Mouse (Mus musculus): ENCODE measurements around the gene Ncapg2. TPM values are rescaled to one million over a fixed set of nuclear protein-coding genes. Genes with fewer than 3 reads are reported as not detected.

Gene Ncapg2
- polyA plus RNA-seq, 1 experiment from 2014 or later: 62.7 TPM

DNA sequence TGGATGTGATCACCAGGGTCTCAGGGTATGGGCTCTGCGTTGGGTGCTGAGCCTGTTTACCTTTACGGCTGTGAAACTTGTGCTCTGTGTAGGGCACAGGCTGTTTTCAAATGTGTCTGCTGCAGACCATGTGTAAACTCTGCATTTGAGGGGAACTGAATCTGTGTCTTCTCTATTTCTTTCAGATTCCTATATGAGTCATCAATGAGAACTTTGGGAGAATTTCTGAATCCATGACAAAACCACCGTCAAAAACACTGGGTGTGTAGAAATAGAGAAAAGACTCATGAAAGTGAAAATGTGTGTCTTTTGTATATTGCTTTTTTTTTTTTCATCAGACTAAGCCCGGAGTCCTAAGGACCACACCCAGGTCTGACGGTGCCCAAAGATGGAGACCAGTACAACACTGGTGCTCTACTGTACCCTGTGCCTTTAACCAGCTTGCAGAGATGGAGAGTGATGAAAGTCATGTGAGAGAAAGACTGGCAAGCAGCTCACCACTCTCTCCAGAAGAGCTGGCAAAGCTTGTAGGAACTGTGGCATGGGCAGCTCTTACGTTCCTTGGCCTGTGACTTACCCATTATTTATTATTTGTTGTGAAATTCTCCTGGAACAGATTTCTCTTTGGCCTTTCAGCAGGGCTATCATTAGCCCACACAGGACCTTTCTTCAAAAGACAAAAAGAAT is 55.3 kb downstream of the Ncapg2 start:
- H3K36me3 ChIP-seq: peaks cover 84% of the 10 kb centered on the region
- H3K27ac ChIP-seq: no peak overlapping the region
- no peak overlapping the region for H3K9ac ChIP-seq
- H3K4me1 ChIP-seq: no peaks in the 10 kb centered on the region
- no peak overlapping the region for H3K4me2 ChIP-seq
- H3K9me3 ChIP-seq (replicated peaks): no peaks in the 10 kb centered on the region
- H3K4me3 ChIP-seq: no peak overlapping the region
- ATAC-seq: no peak
- whole genome bisulfite sequencing (ENCODE audit: insufficient replicate concordance): 92% methylated on average over 6 of the region's 6 CpGs
- no peaks in the 10 kb centered on the region for H3K27me3 ChIP-seq (replicated peaks)

- peaks cover 40% of the 10 kb centered on the region for H3K36me3 ChIP-seq
- no peaks in the 10 kb centered on the region for H3K9me3 ChIP-seq (replicated peaks)
- no peak overlapping the region for H3K4me3 ChIP-seq
- no peaks in the 10 kb centered on the region for H3K27me3 ChIP-seq (replicated peaks)
- no peak overlapping the region for H3K9ac ChIP-seq
- no peaks in the 10 kb centered on the region for H3K4me1 ChIP-seq
- ATAC-seq: 0 out of 2 replicates have a peak, but pooled peaks have one; percentile 44
- WGBS (ENCODE audit: insufficient replicate concordance): 63% methylated on average over 5 of the region's 5 CpGs
- no peak overlapping the region for H3K27ac ChIP-seq
- no peak overlapping the region for H3K4me2 ChIP-seq
These were observed 61.8 kb downstream of the Ncapg2 start for GRCm38 (mm10) chr12:116467030-116467429.

DNA sequence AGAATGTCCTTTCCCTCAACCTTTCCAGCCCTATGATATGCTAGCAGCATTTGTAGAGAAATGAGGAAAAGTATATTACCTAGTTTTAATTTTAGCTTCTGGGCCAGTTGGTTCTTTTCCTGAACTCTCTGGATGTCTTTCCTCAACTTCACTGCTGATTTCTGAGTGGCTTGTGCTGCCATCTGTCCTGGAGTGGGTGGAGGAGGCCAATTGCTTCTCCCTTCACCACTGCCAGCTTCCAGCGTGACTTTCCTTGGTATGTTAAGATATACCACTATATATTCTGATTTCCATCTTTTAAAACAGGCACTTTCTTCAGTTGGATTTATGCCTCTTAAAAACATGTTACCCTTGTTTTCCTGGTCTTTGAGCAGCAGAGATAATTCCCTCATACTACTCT is 63.1 kb downstream of the Ncapg2 start:
- WGBS (ENCODE audit: insufficient replicate concordance): 82% methylated on average over 1 of the region's 1 CpGs
- no peak overlapping the region for H3K4me2 ChIP-seq
- no peak for ATAC-seq

DNA sequence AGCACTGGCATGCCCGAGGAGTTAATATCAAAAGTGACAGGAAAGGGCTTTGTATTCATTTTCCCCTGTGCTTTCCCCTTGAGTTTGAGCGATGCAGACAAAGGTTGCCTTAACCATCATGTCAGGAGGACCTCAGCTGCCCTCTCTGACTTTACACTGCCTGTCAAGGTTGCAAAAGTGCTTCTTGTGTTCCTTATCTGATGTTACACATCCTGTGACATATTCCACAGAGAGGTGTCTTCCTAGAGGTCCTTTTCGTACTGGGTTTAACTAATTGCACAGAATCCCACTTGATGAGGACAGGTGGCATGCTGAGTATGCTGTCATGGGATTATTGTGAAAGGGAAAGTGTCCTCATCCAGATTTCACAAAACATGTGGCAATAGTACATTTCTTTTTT is 63.9 kb downstream of the Ncapg2 start:
- H3K27me3 ChIP-seq (replicated peaks): no peaks in the 10 kb centered on the region; the same call in 1 of the 2 replicates
- no peak overlapping the region for H3K4me3 ChIP-seq
- H3K4me1 ChIP-seq: no peaks in the 10 kb centered on the region
- H3K4me2 ChIP-seq: no peak overlapping the region
- H3K9me3 ChIP-seq (replicated peaks): no peaks in the 10 kb centered on the region
- no peak overlapping the region for H3K9ac ChIP-seq
- ATAC-seq: no peak
- 77% methylated on average over 3 of the region's 3 CpGs for WGBS (ENCODE audit: insufficient replicate concordance)
- no peak overlapping the region for H3K27ac ChIP-seq
- H3K36me3 ChIP-seq: peaks cover 27% of the 10 kb centered on the region

More for the DNA sequence above, 63.1 kb downstream of the Ncapg2 start:
- Histone ChIP-seq H3K4me3 (no peak overlapping the region), H3K4me1 (no peaks in the 10 kb centered on the region), H3K27me3 (replicated peaks) (no peaks in the 10 kb centered on the region; the same call in 1 of the 2 replicates), H3K36me3 (peaks cover 32% of the 10 kb centered on the region), H3K9ac (no peak overlapping the region), H3K9me3 (replicated peaks) (no peaks in the 10 kb centered on the region), H3K27ac (no peak overlapping the region)

DNA sequence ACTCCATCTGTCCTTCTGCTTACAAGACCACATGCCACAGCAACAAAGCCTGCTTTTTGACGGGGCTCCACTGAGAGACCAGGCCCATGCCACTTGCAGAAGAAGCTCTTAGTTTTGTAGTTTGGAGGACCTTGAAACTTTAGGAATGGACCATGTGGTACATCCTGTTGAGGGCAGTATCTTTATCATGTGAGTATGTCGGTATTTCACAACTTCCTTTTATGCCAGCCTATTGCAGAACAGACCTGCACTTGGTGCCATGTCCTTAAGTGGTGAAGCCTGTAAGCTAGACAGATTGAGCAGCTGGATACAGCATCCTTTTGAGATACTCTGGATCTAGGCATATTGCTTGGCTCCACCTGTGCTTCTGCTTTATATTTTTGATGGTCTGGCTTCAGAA is 68.1 kb downstream of the Ncapg2 start:
- H3K9me3 ChIP-seq (replicated peaks): no peaks in the 10 kb centered on the region
- no peak for ATAC-seq
- H3K27ac ChIP-seq: no peak overlapping the region
- no peak overlapping the region for H3K9ac ChIP-seq
- H3K36me3 ChIP-seq: no peaks in the 10 kb centered on the region
- H3K27me3 ChIP-seq (replicated peaks): no peaks in the 10 kb centered on the region; the same call in 1 of the 2 replicates
- 62% methylated on average over 2 of the region's 2 CpGs for WGBS (ENCODE audit: insufficient replicate concordance)
- no peaks in the 10 kb centered on the region for H3K4me1 ChIP-seq
- H3K4me3 ChIP-seq: no peak overlapping the region
- H3K4me2 ChIP-seq: no peak overlapping the region

DNA sequence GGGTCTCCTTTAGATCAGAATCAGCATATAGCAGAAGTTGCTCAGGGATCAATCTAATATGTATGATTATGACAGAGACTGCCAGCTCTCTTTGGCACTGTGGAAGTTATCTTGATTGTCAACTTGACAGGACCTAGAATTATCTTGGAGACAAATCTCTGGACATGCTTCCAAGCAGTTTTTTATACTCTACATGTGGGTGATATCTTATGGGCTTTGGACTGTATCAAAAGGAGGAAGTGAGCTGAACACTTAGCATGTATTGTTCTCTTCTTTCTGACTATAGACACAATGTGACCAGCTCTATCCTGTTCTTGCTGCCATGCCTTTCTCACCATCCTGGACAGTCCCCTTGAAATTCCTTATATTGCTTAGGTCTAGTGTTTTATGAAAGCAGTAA is 68.6 kb downstream of the Ncapg2 start:
- Histone ChIP-seq H3K4me1 (no peaks in the 10 kb centered on the region), H3K27me3 (replicated peaks) (no peaks in the 10 kb centered on the region; the same call in 1 of the 2 replicates), H3K4me2 (no peak overlapping the region), H3K9ac (no peak overlapping the region), H3K4me3 (no peak overlapping the region), H3K9me3 (replicated peaks) (no peaks in the 10 kb centered on the region), H3K27ac (no peak overlapping the region), H3K36me3 (no peaks in the 10 kb centered on the region)
- ATAC-seq: no peak

DNA sequence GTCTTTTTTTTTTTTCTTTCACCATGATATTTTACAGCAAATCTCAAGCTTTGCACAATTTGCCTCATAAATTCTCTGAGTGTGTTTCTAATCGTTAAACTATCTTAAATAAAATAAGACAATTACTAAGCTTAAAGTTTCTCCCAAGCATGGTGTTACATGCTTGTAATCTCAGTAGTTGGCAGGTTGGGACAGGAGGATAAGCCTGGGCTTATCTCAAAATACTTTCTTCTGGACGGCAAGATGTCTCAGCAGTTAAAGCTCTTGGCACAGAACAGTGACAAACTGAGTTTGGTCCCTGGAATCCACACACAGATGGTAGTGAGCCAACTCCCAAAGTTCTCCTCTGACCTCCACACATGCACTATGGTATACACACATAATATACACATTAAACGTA is 69.5 kb downstream of the Ncapg2 start:
- Histone ChIP-seq H3K4me2 (no peak overlapping the region), H3K36me3 (no peaks in the 10 kb centered on the region), H3K4me3 (no peak overlapping the region), H3K27ac (no peak overlapping the region), H3K27me3 (replicated peaks) (no peaks in the 10 kb centered on the region; the same call in 1 of the 2 replicates), H3K9ac (no peak overlapping the region), H3K4me1 (no peaks in the 10 kb centered on the region), H3K9me3 (replicated peaks) (no peaks in the 10 kb centered on the region)
- ATAC-seq: no peak
- WGBS (ENCODE audit: insufficient replicate concordance): 49% methylated on average over 3 of the region's 3 CpGs

- Histone ChIP-seq H3K27me3 (replicated peaks) (peaks cover 18% of the 10 kb centered on the region), H3K4me1 (no peaks in the 10 kb centered on the region), H3K9me3 (replicated peaks) (no peaks in the 10 kb centered on the region), H3K36me3 (no peaks in the 10 kb centered on the region), H3K27ac (no peak overlapping the region), H3K4me3 (no peak overlapping the region), H3K4me2 (no peak overlapping the region), H3K9ac (no peak overlapping the region)
- ATAC-seq: no peak
- 30% methylated on average over 1 of the region's 1 CpGs for WGBS (ENCODE audit: insufficient replicate concordance)
These were observed 73.6 kb downstream of the Ncapg2 start for GRCm38 (mm10) chr12:116478771-116479170.

DNA sequence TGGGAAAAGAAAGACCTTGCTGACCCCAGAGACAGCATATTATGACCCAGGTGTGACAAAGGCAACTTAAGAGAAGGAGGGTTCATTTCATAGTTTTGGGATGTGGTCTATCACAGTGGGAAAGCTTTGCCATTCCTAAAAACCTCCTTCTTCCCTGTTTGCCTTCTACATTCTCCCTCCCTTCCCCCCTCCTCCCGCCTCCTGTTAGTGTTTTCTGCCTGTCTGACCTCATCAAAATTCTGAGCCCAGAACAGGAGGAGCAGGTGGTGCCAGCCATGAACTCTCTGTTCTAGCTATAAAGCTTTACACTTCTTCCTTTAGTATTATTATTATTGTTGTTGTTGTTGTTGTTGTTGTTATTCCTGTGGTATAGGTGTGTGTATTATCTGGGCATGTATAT is 76.7 kb downstream of the Ncapg2 start:
- no peaks in the 10 kb centered on the region for H3K36me3 ChIP-seq
- H3K4me3 ChIP-seq: no peak overlapping the region
- H3K9ac ChIP-seq: no peak overlapping the region
- H3K4me1 ChIP-seq: peaks cover 7% of the 10 kb centered on the region
- ATAC-seq: no peak
- no peak overlapping the region for H3K27ac ChIP-seq
- H3K4me2 ChIP-seq: no peak overlapping the region
- H3K9me3 ChIP-seq (replicated peaks): no peaks in the 10 kb centered on the region
- peaks cover 44% of the 10 kb centered on the region for H3K27me3 ChIP-seq (replicated peaks)
- 53% methylated on average over 1 of the region's 1 CpGs for WGBS (ENCODE audit: insufficient replicate concordance)

DNA sequence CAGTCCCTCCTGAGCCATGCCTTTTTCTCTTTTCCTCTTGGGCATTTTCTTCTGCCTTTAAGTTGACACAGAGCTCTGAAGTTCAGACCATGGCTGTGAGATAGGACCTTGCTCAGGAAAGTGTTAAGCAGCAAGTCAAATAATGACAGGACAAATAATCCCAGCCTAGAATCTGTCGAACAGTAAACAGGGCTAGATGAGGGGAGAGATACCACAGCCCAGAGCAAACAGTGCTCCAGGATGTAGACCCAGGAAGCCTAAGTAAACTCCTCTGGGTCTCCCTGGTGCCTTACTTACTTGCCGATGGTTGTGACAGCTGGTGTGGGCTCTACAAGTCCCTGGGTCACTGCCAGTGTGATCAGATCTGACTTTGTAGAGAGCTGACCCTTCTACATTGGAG is 78.4 kb downstream of the Ncapg2 start:
- no peak for ATAC-seq
- H3K4me1 ChIP-seq: peaks cover 7% of the 10 kb centered on the region
- no peak overlapping the region for H3K9ac ChIP-seq
- H3K27me3 ChIP-seq (replicated peaks): peaks cover 61% of the 10 kb centered on the region
- H3K27ac ChIP-seq: no peak overlapping the region
- 46% methylated on average over 2 of the region's 2 CpGs for WGBS (ENCODE audit: insufficient replicate concordance)
- no peak overlapping the region for H3K4me2 ChIP-seq
- no peak overlapping the region for H3K4me3 ChIP-seq
- no peaks in the 10 kb centered on the region for H3K9me3 ChIP-seq (replicated peaks)
- no peaks in the 10 kb centered on the region for H3K36me3 ChIP-seq

DNA sequence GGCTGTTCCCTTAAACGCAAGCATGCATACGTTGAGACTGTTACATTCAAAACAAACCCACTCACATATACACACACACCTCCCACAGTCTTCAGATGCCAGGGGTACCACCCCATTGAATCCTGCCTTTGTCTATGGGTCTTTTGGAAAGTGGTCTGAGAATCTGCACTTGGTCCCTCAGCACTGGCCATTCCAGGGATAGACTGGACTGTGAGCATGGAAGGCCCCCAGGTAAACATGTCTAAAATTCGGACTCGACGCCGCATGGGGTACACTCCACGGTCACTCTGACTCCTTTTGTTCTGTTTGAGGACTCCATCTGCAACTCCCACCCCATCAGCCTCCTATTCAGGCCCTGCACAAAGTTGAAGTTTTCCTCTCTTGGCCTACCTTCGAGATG is 79.8 kb downstream of the Ncapg2 start:
- Histone ChIP-seq H3K27ac (no peak overlapping the region), H3K9ac (no peak overlapping the region), H3K36me3 (no peaks in the 10 kb centered on the region), H3K4me2 (0 out of 2 replicates have a peak overlapping the region, but pooled peaks have one; percentile 84), H3K4me1 (peaks cover 7% of the 10 kb centered on the region), H3K27me3 (replicated peaks) (peaks cover 75% of the 10 kb centered on the region), H3K4me3 (no peak overlapping the region; the same call in 1 of the 2 replicates), H3K9me3 (replicated peaks) (no peaks in the 10 kb centered on the region)
- 61% methylated on average over 8 of the region's 8 CpGs for WGBS (ENCODE audit: insufficient replicate concordance)
- no peak for ATAC-seq

DNA sequence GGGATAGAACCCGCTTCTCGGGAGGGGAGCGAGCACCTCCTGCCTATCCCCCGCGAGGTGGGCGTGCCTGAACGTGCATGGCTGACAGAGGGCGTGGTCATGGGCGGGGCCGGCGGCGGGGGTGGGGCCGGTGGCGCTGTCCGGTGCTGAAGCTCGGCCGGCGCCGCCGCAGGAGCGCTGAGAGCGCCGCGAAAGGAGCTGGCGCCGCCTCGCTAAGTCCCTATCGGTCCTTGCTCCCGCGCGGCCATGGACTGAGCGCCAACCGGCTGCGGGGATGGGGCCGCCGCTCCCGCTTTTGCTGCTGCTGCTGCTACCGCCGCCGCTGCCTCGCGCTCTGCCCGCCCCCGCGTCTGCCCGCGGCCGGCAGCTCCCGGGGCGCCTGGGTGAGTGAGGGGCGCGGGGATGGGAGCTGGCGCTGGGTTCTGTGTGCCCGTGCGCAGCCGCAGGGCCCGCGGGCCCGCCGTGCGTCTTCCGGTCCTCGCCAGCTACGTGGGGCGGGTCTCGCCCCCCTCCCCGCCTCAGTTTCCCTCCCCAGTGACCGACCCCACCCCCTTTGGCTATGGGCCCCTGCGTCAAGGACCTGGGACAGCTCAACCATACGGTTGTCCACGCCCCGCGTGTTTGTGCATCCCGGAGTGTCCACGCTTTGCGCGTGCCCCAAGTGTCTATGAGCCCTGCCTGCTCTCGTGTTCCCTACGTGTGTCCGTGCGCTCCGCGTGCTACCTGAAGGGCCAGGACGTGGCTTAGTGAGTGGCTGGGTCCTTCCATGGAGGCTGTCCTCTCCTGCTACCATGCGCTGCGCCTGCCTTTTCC is 80.6 kb downstream of the Ncapg2 start, which contains the start of gene Ptprn2:
Gene Ptprn2 (plus strand): TSS at position 130 of the 813 bp plus-strand sequence.
- WGBS (ENCODE audit: insufficient replicate concordance): 1% methylated on average over 77 of the region's 86 CpGs
- peaks cover 69% of the 10 kb centered on the region for H3K27me3 ChIP-seq (replicated peaks)

More for the DNA sequence above, 80.6 kb downstream of the Ncapg2 start, which contains the start of gene Ptprn2:
- Histone ChIP-seq H3K9me3 (replicated peaks) (no peaks in the 10 kb centered on the region), H3K36me3 (no peaks in the 10 kb centered on the region), H3K27ac (no peak within 1 kb of the TSS), H3K4me3 (peak within 1 kb of the TSS; percentile 53), H3K9ac (no peak within 1 kb of the TSS), H3K4me2 (peak within 1 kb of the TSS; percentile 84), H3K4me1 (peaks cover 7% of the 10 kb centered on the region)
- peak; percentile 86 for ATAC-seq

Measured in liver, embryonic 12.5 days (tissue).